24 mouse cellular contexts compared by ENCODE assay signal in the genomic region with DNA sequence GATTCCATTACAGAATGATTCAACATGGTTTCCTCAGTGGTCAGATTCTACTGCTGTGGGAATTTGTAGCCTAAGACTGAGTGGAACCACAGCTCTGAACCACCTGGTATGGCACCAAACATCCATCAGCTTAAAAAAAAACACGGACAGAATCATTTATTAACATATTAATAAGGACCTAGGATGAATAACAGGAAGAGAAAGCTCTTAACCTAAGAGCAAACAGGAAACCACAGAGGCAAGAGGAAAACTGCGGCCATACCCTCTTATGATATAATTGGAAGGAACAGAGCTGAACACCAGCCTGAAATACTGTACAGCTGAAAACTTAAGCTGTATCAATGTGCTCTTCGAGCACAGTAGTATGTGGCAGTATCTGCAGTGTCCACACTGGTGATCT.
DNase-seq lines count a peak whose midpoint lies in the region; ATAC-seq and TF ChIP-seq lines count a peak whose summit lies in the region.
"Had no signal": no experiment of that assay in that cellular context is flagged by ENCODE, and none has a peak within 500 bp of the region (broad histone marks: within the 10 kb centered on the region; RNA-seq: fewer than 3 reads in every experiment).

No protein-coding gene starts in this region.

- no peaks in the 10 kb centered on the region for H3K4me1 ChIP-seq in kidney, adult 2 months (ENCODE audit: control insufficient read depth, insufficient read depth, low read length)
- H3K4me1 ChIP-seq: embryonic facial prominence, embryonic 13.5 days; embryonic facial prominence, embryonic 15.5 days; forebrain, embryonic 10.5 days; forebrain, embryonic 12.5 days had no signal

- no peak overlapping the region for H3K27ac ChIP-seq in kidney, adult 2 months (ENCODE audit: insufficient read depth, low read depth, low read length)
- H3K27ac ChIP-seq: embryonic facial prominence, embryonic 13.5 days; embryonic facial prominence, embryonic 15.5 days; forebrain, embryonic 10.5 days; forebrain, embryonic 12.5 days had no signal

- DNase-seq in 416B (ENCODE audit: low read depth) = peak; percentile 94
- DNase-seq in MN1 (ENCODE audit: low spot score) = peak; percentile 4
- no peak for DNase-seq in layer of hippocampus, postnatal 36 days
- no peak for DNase-seq in kidney, adult 2 months
- no peak for DNase-seq in left cerebral cortex, adult 8-10 months (ENCODE audit: low spot score in 2 of 2)
- DNase-seq in adrenal gland, postnatal 25 days = no peak
- DNase-seq: adrenal gland, adult 2 months; adrenal gland, postnatal 10 days; adrenal gland, postnatal 36 days; cerebellum, adult 11-12 months; cerebellum, adult 2 months; cerebellum, adult 9-10 months; cerebellum, postnatal 10 days; cerebellum, postnatal 25 days; embryo, embryonic 11 days had no signal

- no peak for TF ChIP-seq CTCF in kidney, adult 2 months (conservative IDR thresholded peaks at IDR 0.05; ENCODE audit: insufficient read depth, insufficient read length, low read depth, low read length)

- H3K4me3 ChIP-seq in kidney, adult 2 months (ENCODE audit: insufficient read depth, low read depth, low read length) = no peak overlapping the region
- H3K4me3 ChIP-seq: embryonic facial prominence, embryonic 13.5 days; embryonic facial prominence, embryonic 15.5 days; erythroblast, embryonic 14.5 days; forebrain, embryonic 10.5 days; forebrain, embryonic 12.5 days had no signal

- TF ChIP-seq POLR2A in kidney, adult 2 months (IDR thresholded peaks at IDR 0.05; ENCODE audit: low read depth, low read length) = no peak

- no peaks in the 10 kb centered on the region for H3K36me3 ChIP-seq in kidney, adult 2 months (ENCODE audit: control insufficient read depth, insufficient read depth, low read length)
- H3K36me3 ChIP-seq: embryonic facial prominence, embryonic 13.5 days; embryonic facial prominence, embryonic 15.5 days; forebrain, embryonic 10.5 days; forebrain, embryonic 12.5 days had no signal

- H3K27me3 ChIP-seq in kidney, adult 2 months (replicated peaks; ENCODE audit: control insufficient read depth, insufficient read depth, low read length) = no peaks in the 10 kb centered on the region
- H3K27me3 ChIP-seq: embryonic facial prominence, embryonic 13.5 days; embryonic facial prominence, embryonic 15.5 days; forebrain, embryonic 12.5 days had no signal

- 51% methylated on average over 3 of the region's 3 CpGs for WGBS in kidney, adult 2 months

- peak; percentile 82 for ATAC-seq in granulocyte monocyte progenitor cell, adult 5-6 weeks (replicated peaks; ENCODE audit: poor library complexity, severe bottlenecking)
- peak; percentile 92 for ATAC-seq in megakaryocyte, adult 5-6 weeks (ENCODE audit: poor library complexity, severe bottlenecking)
- ATAC-seq: forebrain, embryonic 14.5 days; forebrain, embryonic 16.5 days had no signal

Comparison
In these comparisons a context has a peak if more than half of its experiments do, and no peak if none do; other contexts are left out.
1. DNase-seq: peak in 416B (single experiment) and MN1 (single experiment); none in layer of hippocampus, postnatal 36 days (0 of 2), kidney, adult 2 months (single experiment), left cerebral cortex, adult 8-10 months (0 of 2) and adrenal gland, postnatal 25 days (single experiment).